Mouse (Mus musculus): ENCODE measurements around the gene Fam216a. TPM values are rescaled to one million over a fixed set of nuclear protein-coding genes. Genes with fewer than 3 reads are reported as not detected.

Gene Fam216a
- polyA plus RNA-seq, 1 experiment from 2014 or later = 61.2 TPM

GRCm38 (mm10) chr5:122393887-122394286 is 21.7 kb upstream of the Fam216a start:
- Histone ChIP-seq H3K27me3 (replicated peaks; ENCODE audit: control insufficient read depth, insufficient read depth, low read length) (no peaks in the 10 kb centered on the region), H3K9me3 (ENCODE audit: control insufficient read depth, low read length) (no peaks in the 10 kb centered on the region), H3K4me3 (ENCODE audit: low read depth, low read length) (no peak overlapping the region), H3K36me3 (ENCODE audit: control insufficient read depth, insufficient read depth, low read length) (peaks cover 20% of the 10 kb centered on the region), H3K4me1 (replicated peaks; ENCODE audit: control insufficient read depth, insufficient read depth, low read length) (peaks cover 5% of the 10 kb centered on the region), H3K9ac (ENCODE audit: low read length) (no peak overlapping the region), H3K4me2 (ENCODE audit: low read length) (no peak overlapping the region), H3K27ac (ENCODE audit: low read depth) (no peak overlapping the region)
- ATAC-seq (replicated peaks; ENCODE audit: low FRiP score, low TSS enrichment, low read depth) (no peak), DNase-seq (ENCODE audit: low spot score) (peak; percentile 86)
- WGBS = 47% methylated on average over 2 of the region's 2 CpGs

GRCm38 (mm10) chr5:122392227-122393004 is 20.3 kb upstream of the Fam216a start:
- Histone ChIP-seq H3K4me2 (ENCODE audit: low read length) (peak overlapping the region; percentile 82), H3K4me3 (ENCODE audit: low read depth, low read length) (peak overlapping the region; percentile 87), H3K36me3 (ENCODE audit: control insufficient read depth, insufficient read depth, low read length) (peaks cover 7% of the 10 kb centered on the region; the same call in 1 of the 2 replicates), H3K9ac (ENCODE audit: low read length) (peak overlapping the region; percentile 88), H3K27me3 (replicated peaks; ENCODE audit: control insufficient read depth, insufficient read depth, low read length) (no peaks in the 10 kb centered on the region), H3K27ac (ENCODE audit: low read depth) (peak overlapping the region; percentile 34; the same call in 1 of the 2 replicates), H3K4me1 (replicated peaks; ENCODE audit: control insufficient read depth, insufficient read depth, low read length) (peaks cover 5% of the 10 kb centered on the region), H3K9me3 (ENCODE audit: control insufficient read depth, low read length) (no peaks in the 10 kb centered on the region)
- 13% methylated on average over 19 of the region's 19 CpGs for WGBS
- DNase-seq (ENCODE audit: low spot score) = peak; percentile 65
- peak; percentile 30; the same call in 1 of the 2 replicates for ATAC-seq (replicated peaks; ENCODE audit: low FRiP score, low TSS enrichment, low read depth)

DNA sequence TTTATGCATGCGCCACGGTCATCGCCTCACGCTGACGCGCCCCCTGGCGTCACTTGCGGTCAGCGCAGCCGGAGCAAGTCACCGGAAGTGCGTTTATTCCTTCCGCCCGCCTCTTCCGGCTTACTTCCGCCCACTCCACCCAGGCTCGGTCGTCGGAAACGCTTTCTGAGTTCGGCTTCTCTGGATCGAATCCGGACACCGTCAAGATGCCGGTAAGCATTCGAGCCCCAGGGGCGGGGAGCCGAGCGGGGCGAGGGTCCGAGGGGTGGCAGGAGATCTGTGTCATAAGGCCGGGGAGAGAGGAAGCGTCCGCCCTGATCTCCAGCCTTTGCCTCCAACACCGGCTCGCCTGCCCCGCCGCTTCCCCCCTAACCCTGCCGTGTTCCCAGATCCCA is 19.6 kb upstream of the Fam216a start, which contains the start of gene Arpc3:
Gene Arpc3 (plus strand): TSS at position 93 of the 395 bp plus-strand sequence.
- DNase-seq (ENCODE audit: low spot score) (peak; percentile 93), ATAC-seq (replicated peaks; ENCODE audit: low FRiP score, low TSS enrichment, low read depth) (peak; percentile 92)
- peak within 1 kb of the TSS; percentile 88 for H3K9ac ChIP-seq (ENCODE audit: low read length)
- peaks cover 5% of the 10 kb centered on the region for H3K4me1 ChIP-seq (replicated peaks; ENCODE audit: control insufficient read depth, insufficient read depth, low read length)
- under 1% methylated on average over 39 of the region's 39 CpGs for WGBS
- H3K4me2 ChIP-seq (ENCODE audit: low read length) = peak within 1 kb of the TSS; percentile 82
- H3K9me3 ChIP-seq (ENCODE audit: control insufficient read depth, low read length) = no peaks in the 10 kb centered on the region
- peak within 1 kb of the TSS; percentile 34; the same call in 1 of the 2 replicates for H3K27ac ChIP-seq (ENCODE audit: low read depth)
- H3K4me3 ChIP-seq (ENCODE audit: low read depth, low read length) = peak within 1 kb of the TSS; percentile 87
- H3K36me3 ChIP-seq (ENCODE audit: control insufficient read depth, insufficient read depth, low read length) = 0 out of 2 replicates have a peak, but pooled peaks cover 3% of the 10 kb centered on the region
- no peaks in the 10 kb centered on the region for H3K27me3 ChIP-seq (replicated peaks; ENCODE audit: control insufficient read depth, insufficient read depth, low read length)

DNA sequence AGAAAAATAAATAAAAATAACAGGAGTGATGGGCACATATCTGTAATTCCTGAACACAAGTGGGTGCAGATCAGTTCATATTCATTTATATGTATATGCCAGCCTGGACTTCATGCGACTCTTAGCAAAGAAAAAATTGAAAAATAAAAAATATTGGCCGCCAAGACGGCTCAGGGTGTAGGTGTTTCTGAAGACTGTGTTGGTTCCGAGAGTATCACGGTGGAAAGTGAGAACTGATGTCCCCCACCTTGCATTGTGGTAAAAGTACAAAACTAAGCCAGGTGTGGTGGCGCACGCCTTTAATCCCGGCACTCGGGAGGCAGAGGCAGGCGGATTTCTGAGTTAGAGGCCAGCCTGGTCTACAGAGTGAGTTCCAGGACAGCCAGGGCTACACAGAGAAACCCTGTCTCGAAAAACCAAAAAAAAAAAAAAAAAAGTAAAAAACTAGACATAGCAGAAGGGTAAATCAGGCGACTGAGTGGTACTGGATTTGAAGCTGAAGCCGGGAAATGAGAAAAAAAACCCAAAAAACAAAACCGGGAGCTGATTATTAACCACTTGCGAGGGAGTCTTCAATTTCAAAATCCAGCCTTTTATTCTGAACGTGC is 19.1 kb upstream of the Fam216a start:
- ATAC-seq (replicated peaks; ENCODE audit: low FRiP score, low TSS enrichment, low read depth) (0 out of 2 replicates have a peak, but pooled peaks have one; percentile 6), DNase-seq (ENCODE audit: low spot score) (no peak)
- H3K4me2 ChIP-seq (ENCODE audit: low read length) = 0 out of 2 replicates have a peak overlapping the region, but pooled peaks have one; percentile 20
- no peak overlapping the region; the same call in 1 of the 2 replicates for H3K9ac ChIP-seq (ENCODE audit: low read length)
- H3K4me1 ChIP-seq (replicated peaks; ENCODE audit: control insufficient read depth, insufficient read depth, low read length) = peaks cover 5% of the 10 kb centered on the region
- no peak overlapping the region for H3K27ac ChIP-seq (ENCODE audit: low read depth)
- H3K4me3 ChIP-seq (ENCODE audit: low read depth, low read length) = peak overlapping the region; percentile 87
- H3K27me3 ChIP-seq (replicated peaks; ENCODE audit: control insufficient read depth, insufficient read depth, low read length) = no peaks in the 10 kb centered on the region
- no peaks in the 10 kb centered on the region for H3K9me3 ChIP-seq (ENCODE audit: control insufficient read depth, low read length)
- no peaks in the 10 kb centered on the region for H3K36me3 ChIP-seq (ENCODE audit: control insufficient read depth, insufficient read depth, low read length)
- 51% methylated on average over 15 of the region's 16 CpGs for WGBS

GRCm38 (mm10) chr5:122390671-122391070 is 18.5 kb upstream of the Fam216a start:
- no peak for DNase-seq (ENCODE audit: low spot score)
- peaks cover 5% of the 10 kb centered on the region for H3K4me1 ChIP-seq (replicated peaks; ENCODE audit: control insufficient read depth, insufficient read depth, low read length)
- no peaks in the 10 kb centered on the region for H3K9me3 ChIP-seq (ENCODE audit: control insufficient read depth, low read length)
- no peak overlapping the region for H3K4me3 ChIP-seq (ENCODE audit: low read depth, low read length)
- ATAC-seq (replicated peaks; ENCODE audit: low FRiP score, low TSS enrichment, low read depth) = no peak
- H3K27ac ChIP-seq (ENCODE audit: low read depth) = no peak overlapping the region
- H3K4me2 ChIP-seq (ENCODE audit: low read length) = no peak overlapping the region
- H3K36me3 ChIP-seq (ENCODE audit: control insufficient read depth, insufficient read depth, low read length) = no peaks in the 10 kb centered on the region
- H3K9ac ChIP-seq (ENCODE audit: low read length) = no peak overlapping the region
- no peaks in the 10 kb centered on the region for H3K27me3 ChIP-seq (replicated peaks; ENCODE audit: control insufficient read depth, insufficient read depth, low read length)

GRCm38 (mm10) chr5:122390006-122390405 is 17.8 kb upstream of the Fam216a start:
- Histone ChIP-seq H3K27ac (ENCODE audit: low read depth) (no peak overlapping the region), H3K4me2 (ENCODE audit: low read length) (no peak overlapping the region), H3K36me3 (ENCODE audit: control insufficient read depth, insufficient read depth, low read length) (no peaks in the 10 kb centered on the region), H3K4me3 (ENCODE audit: low read depth, low read length) (no peak overlapping the region), H3K4me1 (replicated peaks; ENCODE audit: control insufficient read depth, insufficient read depth, low read length) (peaks cover 5% of the 10 kb centered on the region), H3K27me3 (replicated peaks; ENCODE audit: control insufficient read depth, insufficient read depth, low read length) (no peaks in the 10 kb centered on the region), H3K9ac (ENCODE audit: low read length) (no peak overlapping the region), H3K9me3 (ENCODE audit: control insufficient read depth, low read length) (no peaks in the 10 kb centered on the region)
- WGBS = 85% methylated on average over 5 of the region's 5 CpGs
- DNase-seq (ENCODE audit: low spot score) = no peak
- no peak for ATAC-seq (replicated peaks; ENCODE audit: low FRiP score, low TSS enrichment, low read depth)

DNA sequence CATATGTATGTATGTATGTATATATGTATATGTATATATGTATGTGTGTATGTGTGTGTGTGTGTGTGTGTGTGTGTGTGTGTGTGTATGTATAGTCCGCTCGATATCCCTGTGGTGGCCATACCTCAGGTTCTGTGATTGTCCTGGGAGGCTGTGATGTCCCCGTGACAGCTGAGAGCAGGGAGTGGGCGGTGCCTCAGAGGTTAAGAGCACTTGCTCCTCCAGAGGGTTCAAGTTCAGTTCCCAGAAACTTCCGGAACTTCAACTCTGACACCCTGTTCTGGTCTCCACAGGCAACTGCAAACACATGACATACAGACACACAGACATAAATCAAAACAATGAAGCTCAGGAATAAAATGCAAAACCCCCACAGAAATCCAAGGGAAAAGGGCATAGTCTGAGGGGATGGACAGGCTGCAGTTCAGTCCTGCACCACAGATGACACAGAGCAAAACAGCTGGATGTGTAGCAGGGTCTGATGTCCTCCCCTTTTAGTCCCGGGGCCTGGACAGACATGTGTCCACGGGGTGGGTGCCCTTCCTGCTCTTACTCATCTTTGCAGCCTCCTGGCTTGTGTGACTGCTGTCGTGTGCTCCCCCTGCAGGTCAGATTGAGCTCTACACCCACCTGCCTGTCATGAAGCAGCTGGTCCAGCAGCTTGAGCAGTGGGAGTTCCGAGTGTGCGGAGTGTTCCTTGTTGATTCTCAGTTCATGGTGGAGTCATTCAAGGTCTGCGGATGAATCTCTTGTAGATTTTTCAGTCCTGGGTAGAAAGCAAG is 7.4 kb upstream of the Fam216a start:
- Histone ChIP-seq H3K36me3 (ENCODE audit: control insufficient read depth, insufficient read depth, low read length) (peaks cover 46% of the 10 kb centered on the region), H3K9me3 (ENCODE audit: control insufficient read depth, low read length) (no peaks in the 10 kb centered on the region), H3K4me3 (ENCODE audit: low read depth, low read length) (no peak overlapping the region), H3K4me1 (replicated peaks; ENCODE audit: control insufficient read depth, insufficient read depth, low read length) (no peaks in the 10 kb centered on the region), H3K27me3 (replicated peaks; ENCODE audit: control insufficient read depth, insufficient read depth, low read length) (no peaks in the 10 kb centered on the region), H3K27ac (ENCODE audit: low read depth) (no peak overlapping the region), H3K4me2 (ENCODE audit: low read length) (no peak overlapping the region), H3K9ac (ENCODE audit: low read length) (no peak overlapping the region)
- peak; percentile 81 for DNase-seq (ENCODE audit: low spot score)
- WGBS = 58% methylated on average over 11 of the region's 11 CpGs
- ATAC-seq (replicated peaks; ENCODE audit: low FRiP score, low TSS enrichment, low read depth) = peak; percentile 68

- Histone ChIP-seq H3K4me1 (replicated peaks; ENCODE audit: control insufficient read depth, insufficient read depth, low read length) (peaks cover 4% of the 10 kb centered on the region), H3K4me3 (ENCODE audit: low read depth, low read length) (no peak overlapping the region), H3K27me3 (replicated peaks; ENCODE audit: control insufficient read depth, insufficient read depth, low read length) (no peaks in the 10 kb centered on the region), H3K9me3 (ENCODE audit: control insufficient read depth, low read length) (no peaks in the 10 kb centered on the region), H3K27ac (ENCODE audit: low read depth) (no peak overlapping the region), H3K36me3 (ENCODE audit: control insufficient read depth, insufficient read depth, low read length) (peaks cover 46% of the 10 kb centered on the region), H3K4me2 (ENCODE audit: low read length) (no peak overlapping the region), H3K9ac (ENCODE audit: low read length) (no peak overlapping the region)
- no peak for DNase-seq (ENCODE audit: low spot score)
- ATAC-seq (replicated peaks; ENCODE audit: low FRiP score, low TSS enrichment, low read depth) = no peak
- WGBS = 92% methylated on average over 12 of the region's 12 CpGs
Measured at GRCm38 (mm10) chr5:122378171-122378570, 6.0 kb upstream of the Fam216a start.

All from intestine, embryonic 14.5 days (tissue).